Mouse (Mus musculus): Measurements from ENCODE around the gene Hoxa13. TPM values are rescaled to one million over a fixed set of nuclear protein-coding genes. Genes with fewer than 3 reads are reported as not detected.

The Hoxa13 gene
- polyA plus RNA-seq, 1 experiment from 2014 or later = not detected

DNA sequence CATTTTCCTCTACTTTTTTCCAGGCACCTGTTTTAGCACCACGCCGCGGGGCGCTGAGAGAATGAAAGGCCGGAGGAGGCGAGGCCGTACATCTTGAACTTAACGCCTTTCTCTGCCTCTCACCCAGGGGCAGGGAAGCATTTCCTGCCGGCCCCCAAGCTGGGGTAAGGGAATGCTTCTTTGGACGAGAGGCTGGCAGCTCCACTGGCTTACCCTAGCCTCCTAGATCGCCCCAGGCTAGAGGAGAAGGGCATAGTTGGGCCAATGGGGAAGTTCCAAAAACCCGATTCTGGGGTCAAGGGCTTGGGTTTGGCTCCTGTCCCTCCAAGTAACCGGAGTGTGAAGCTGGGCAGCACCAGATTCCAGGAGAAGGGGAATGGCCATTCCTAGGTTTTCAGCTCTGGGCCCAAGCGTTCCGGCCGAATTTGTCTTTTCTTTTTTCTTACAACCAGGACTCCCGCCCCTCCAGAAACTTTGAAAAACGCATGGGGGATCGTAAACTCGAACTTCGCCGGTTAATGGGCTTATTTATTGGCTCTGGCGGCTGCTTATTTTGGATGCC is 27.6 kb downstream of the Hoxa13 start:
- Histone ChIP-seq H3K9me3 (replicated peaks) (no peaks in the 10 kb centered on the region), H3K27me3 (peaks cover 98% of the 10 kb centered on the region), H3K4me2 (no peak overlapping the region), H3K9ac (no peak overlapping the region), H3K4me3 (replicated peaks) (no peak overlapping the region), H3K36me3 (no peaks in the 10 kb centered on the region), H3K27ac (no peak overlapping the region), H3K4me1 (replicated peaks) (no peaks in the 10 kb centered on the region)
- no peak for DNase-seq
- no peak for ATAC-seq (ENCODE audit: low read depth)
- 4% methylated on average over 23 of the region's 23 CpGs for WGBS (ENCODE audit: insufficient replicate concordance)

DNA sequence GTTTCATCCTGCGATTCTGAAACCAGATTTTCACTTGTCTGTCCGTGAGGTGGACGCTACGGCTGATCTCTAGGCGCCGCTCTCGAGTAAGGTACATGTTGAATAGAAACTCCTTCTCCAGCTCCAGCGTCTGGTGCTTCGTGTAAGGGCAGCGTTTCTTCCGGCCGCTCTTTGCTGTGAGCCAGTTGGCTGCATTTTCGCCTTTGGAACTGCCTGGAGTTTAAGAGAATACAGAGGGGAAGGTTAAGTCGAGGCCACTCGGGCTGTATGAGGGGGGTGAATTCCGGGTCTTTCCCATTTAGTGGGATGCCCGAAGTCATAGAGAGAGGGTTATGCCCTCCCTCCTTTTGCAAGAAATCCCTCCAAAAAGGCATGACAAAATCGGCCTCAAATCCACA is 28.1 kb downstream of the Hoxa13 start:
- ATAC-seq (ENCODE audit: low read depth) (no peak), DNase-seq (no peak)
- H3K4me1 ChIP-seq (replicated peaks) = no peaks in the 10 kb centered on the region
- no peaks in the 10 kb centered on the region for H3K9me3 ChIP-seq (replicated peaks)
- H3K9ac ChIP-seq = no peak overlapping the region
- peaks cover 98% of the 10 kb centered on the region for H3K27me3 ChIP-seq
- H3K4me2 ChIP-seq = no peak overlapping the region
- no peak overlapping the region for H3K4me3 ChIP-seq (replicated peaks)
- H3K27ac ChIP-seq = no peak overlapping the region
- WGBS (ENCODE audit: insufficient replicate concordance) = under 1% methylated on average over 18 of the region's 18 CpGs
- no peaks in the 10 kb centered on the region for H3K36me3 ChIP-seq

DNA sequence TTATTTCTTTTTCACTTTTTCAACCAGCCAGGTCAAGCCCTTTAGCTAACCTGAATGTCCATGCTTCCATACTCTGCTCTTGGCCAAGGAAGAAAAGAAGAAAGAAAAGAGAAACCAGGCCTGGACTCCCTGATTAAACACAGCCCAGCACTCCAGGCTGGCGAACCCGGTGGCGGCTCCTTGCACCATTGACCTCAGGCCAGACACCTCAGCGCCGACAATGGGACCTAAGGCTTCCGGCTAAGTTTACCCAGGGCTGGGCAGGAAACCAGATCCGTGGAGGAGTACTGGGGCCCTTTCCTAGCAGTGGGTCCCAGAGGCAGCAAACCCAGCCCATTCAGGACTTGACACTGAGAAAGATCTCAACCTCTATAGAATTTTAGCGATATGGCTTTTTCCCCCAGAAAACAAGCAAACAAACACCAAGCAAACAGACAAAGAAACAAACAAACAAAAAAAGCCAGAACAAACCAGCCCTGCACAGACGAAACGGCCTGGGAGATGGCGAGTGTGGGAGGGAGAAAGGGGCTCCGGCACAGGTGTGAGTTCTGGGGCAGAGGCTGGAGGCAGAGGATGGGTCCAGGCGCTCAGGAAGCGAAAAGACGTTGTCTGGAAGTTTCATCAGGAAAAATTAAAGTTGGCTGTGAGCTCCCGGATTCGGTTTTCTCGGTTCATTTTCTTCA is 28.7 kb downstream of the Hoxa13 start:
- Histone ChIP-seq H3K27ac (no peak overlapping the region), H3K9ac (no peak overlapping the region), H3K27me3 (peaks cover 98% of the 10 kb centered on the region), H3K4me1 (replicated peaks) (no peaks in the 10 kb centered on the region), H3K9me3 (replicated peaks) (no peaks in the 10 kb centered on the region), H3K36me3 (no peaks in the 10 kb centered on the region), H3K4me3 (replicated peaks) (no peak overlapping the region), H3K4me2 (no peak overlapping the region)
- DNase-seq (no peak), ATAC-seq (ENCODE audit: low read depth) (no peak)
- 2% methylated on average over 18 of the region's 18 CpGs for WGBS (ENCODE audit: insufficient replicate concordance)

DNA sequence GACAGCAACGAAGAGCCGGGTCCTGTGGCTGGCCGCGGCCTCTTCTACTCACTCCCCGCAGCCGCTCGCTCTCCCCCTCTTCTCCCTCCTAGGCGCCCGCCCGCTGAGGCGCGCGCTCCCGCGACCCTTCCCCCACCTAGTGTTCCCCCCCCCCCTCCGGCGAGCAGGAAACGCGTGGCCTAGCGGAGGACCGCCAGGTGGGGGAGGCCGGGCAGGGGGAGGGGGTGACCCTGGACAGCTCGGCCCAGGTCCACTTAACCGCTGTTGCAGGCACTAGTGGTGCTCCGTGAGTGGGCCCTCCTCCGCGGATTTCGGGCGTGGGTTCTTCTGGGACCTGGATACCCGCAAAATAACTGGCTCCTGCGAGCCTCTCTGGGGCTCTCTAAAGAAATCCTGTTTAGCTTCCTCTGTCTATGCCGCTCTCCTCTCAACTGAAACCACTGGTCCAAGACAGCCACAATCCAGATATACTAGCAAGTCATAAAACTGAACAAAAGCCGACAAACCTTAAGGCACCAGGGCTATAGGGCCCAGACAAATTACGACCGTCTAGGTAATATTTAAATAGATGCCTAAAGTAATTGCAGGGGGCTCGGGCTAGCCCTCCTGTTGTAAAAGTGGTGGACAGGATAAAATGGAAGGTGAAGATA is 30.0 kb downstream of the Hoxa13 start, which contains the start of gene Hoxa9:
Gene Hoxa9 (minus strand): TSS at position 574 of the 650 bp plus-strand sequence.
- H3K9ac ChIP-seq = no peak within 1 kb of the TSS
- no peak within 1 kb of the TSS for H3K4me2 ChIP-seq
- H3K4me3 ChIP-seq (replicated peaks) = peak within 1 kb of the TSS; percentile 10; the same call in 1 of the 2 replicates
- H3K36me3 ChIP-seq = no peaks in the 10 kb centered on the region
- no peaks in the 10 kb centered on the region for H3K9me3 ChIP-seq (replicated peaks)
- no peak within 1 kb of the TSS for H3K27ac ChIP-seq
- DNase-seq (no peak), ATAC-seq (ENCODE audit: low read depth) (no peak)
- no peaks in the 10 kb centered on the region for H3K4me1 ChIP-seq (replicated peaks)
- H3K27me3 ChIP-seq = peaks cover 98% of the 10 kb centered on the region
- WGBS (ENCODE audit: insufficient replicate concordance) = 3% methylated on average over 21 of the region's 36 CpGs

DNA sequence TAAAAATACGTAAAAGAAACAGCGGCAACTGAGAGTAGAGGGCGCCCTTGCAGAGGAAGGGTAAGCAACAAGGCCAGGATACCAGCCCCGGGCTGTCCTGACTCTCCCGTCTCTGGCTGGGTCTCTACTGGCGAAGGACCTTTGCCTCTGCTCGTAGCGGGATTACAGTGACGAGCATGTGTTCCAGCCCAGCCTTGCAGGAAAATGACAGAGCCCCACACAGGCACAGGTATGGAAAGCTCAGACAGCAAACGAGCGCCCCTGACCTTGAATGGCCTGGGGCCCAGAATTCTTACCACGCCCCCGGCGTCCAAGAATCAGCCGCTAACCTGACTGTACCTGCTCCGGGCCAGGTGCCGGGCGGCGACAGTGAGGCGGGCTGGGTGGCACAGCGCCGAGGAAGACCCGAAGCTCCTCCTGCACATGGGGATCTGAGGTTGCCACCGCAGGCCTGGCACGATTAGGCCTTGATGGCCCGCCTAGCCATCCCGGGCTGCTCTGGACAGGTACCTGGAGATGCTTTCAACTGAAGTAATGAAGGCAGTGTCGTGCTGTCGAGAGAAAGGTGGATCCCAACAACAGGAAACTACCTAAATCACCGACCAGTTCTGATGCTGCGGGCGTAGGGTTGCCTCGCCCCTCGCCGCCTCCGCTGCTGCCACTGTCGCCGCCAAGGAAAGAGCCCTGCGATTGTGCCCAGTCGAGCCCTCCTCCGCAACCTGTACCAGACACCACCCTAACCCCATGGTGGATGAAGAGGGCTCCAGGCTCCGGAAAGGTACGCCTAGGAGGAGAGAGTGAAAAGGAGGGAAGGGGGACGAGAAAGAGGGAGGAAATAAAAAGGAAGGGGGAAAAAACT is 30.9 kb downstream of the Hoxa13 start:
- DNase-seq (no peak), ATAC-seq (ENCODE audit: low read depth) (no peak)
- Histone ChIP-seq H3K9ac (no peak overlapping the region), H3K36me3 (no peaks in the 10 kb centered on the region), H3K4me2 (no peak overlapping the region), H3K4me3 (replicated peaks) (0 out of 2 replicates have a peak overlapping the region, but pooled peaks have one; percentile 10), H3K27ac (no peak overlapping the region), H3K4me1 (replicated peaks) (no peaks in the 10 kb centered on the region), H3K9me3 (replicated peaks) (no peaks in the 10 kb centered on the region), H3K27me3 (peaks cover 98% of the 10 kb centered on the region)
- 2% methylated on average over 42 of the region's 44 CpGs for WGBS (ENCODE audit: insufficient replicate concordance)

DNA sequence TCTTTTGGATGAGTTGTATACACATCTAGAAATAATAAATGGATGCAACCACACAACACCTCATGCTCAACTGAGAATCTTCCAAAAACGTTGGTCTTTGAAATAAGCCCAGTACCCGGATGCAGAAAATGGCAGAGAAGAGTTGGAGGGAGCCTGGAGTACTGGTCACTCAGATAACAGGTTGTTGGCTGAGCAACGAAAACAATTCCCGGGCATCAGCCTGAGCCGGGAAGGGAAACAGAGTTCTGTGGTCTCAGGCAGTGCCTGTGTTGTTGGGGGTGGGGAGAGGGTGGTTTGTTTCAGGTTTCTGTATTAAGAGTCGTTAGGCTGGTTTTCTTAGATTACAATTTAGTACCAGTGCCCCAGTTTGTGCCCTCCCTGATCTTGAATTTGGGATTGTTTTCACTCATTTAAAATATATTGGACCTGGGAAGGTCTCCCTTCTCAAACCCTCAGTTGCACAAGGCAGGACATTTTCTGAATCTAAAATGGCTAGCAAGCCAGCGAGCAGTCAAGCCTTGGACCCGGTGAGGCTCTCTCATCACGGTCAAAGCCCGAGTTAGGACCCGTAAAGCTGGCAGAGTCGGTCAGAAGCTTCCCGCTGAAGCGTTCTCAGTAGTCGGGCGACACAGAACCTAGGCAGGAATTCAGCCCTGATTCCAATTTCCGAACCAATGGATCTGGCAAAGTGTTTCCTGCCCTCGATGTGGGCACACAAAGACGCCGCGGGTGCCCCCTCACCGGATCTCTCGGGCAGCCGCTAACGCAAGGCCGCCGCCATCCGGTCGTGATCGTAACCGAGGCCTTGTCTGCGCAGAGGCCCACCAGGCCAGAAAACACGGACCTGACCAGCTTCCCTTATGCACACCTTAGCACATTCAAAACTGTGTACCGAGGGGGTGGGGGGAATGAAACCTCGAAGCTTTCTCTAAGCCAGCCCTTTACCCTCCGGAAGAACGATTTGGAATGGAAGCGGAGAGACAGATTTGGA is 31.9 kb downstream of the Hoxa13 start:
- no peak overlapping the region for H3K9ac ChIP-seq
- DNase-seq (no peak), ATAC-seq (ENCODE audit: low read depth) (no peak)
- peaks cover 98% of the 10 kb centered on the region for H3K27me3 ChIP-seq
- no peak overlapping the region for H3K4me2 ChIP-seq
- no peaks in the 10 kb centered on the region for H3K9me3 ChIP-seq (replicated peaks)
- no peak overlapping the region for H3K27ac ChIP-seq
- H3K36me3 ChIP-seq = no peaks in the 10 kb centered on the region
- WGBS (ENCODE audit: insufficient replicate concordance) = 2% methylated on average over 38 of the region's 38 CpGs
- no peaks in the 10 kb centered on the region for H3K4me1 ChIP-seq (replicated peaks)
- no peak overlapping the region for H3K4me3 ChIP-seq (replicated peaks)

DNA sequence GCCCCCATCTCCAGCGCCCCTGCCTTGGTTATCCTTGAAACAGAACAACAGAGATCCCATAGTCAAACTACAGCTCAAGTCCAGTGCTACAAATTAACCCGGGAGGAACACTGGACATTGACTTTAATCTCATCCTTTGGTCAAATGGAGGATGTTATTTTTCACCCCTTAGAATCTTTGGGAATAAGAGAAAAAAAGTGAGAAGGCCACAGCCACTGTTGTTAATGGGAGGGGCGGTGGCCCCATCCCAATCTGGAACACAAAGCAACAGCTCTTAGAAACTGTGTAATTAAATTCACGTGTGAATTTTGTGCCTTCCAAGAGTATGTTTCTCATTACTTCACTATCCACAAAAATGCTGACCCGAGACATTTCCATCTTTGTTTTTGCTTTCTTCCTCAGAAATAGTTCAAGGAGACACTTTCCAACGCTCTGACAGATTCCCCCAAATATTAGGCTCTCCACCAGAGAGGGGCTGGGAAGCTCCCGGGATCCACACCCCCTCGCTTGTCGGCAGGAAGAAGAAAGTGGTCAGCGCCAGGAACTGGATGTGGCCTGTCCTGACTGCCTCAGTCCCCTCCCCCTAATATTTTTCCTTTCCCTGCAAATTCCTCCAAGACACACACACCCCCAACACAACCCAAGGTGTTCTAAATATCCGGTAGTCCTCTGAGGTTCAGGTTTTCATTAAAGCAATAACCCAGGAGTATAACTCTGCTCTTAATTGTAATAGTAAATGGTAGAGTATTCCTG is 33.0 kb downstream of the Hoxa13 start:
- H3K4me3 ChIP-seq (replicated peaks) = no peak overlapping the region
- DNase-seq = no peak
- 6% methylated on average over 11 of the region's 11 CpGs for WGBS (ENCODE audit: insufficient replicate concordance)

DNA sequence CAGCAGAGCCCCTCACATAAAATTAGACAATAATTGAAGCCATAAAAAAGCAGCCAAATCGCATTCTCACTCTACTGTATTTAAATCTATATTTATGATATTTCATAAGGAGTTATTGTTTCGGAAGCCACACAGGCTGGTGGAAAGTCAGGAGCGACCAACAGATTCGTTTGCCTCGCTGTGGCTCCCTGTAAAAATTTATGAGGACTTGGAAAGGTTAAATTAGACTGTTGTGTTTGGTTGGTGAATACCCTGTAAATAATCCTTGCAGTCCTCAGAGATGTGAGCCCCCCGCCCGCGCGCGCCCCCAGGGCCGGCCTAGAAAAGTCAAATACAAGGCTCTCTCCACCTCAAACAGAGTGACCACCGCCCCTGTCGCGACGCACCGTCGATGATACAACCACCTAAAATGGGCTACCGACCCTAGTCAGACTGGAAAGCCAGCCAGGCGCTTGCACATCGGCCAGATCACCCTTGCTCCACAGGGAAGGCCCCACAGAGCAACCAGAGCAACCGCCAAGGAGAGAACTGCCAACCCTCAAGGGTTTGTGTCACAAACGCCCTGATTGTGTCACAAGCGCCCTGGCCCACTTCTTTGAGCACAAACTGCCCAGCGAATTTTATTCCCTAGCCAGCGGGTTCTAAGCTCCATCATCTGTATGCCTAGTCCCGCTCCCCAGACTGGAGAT is 34.0 kb downstream of the Hoxa13 start:
- H3K4me2 ChIP-seq = no peak overlapping the region
- ATAC-seq (ENCODE audit: low read depth) = no peak
- no peak overlapping the region for H3K4me3 ChIP-seq (replicated peaks)
- 8% methylated on average over 26 of the region's 26 CpGs for WGBS (ENCODE audit: insufficient replicate concordance)
- H3K4me1 ChIP-seq (replicated peaks) = 0 out of 2 replicates have a peak, but pooled peaks cover 3% of the 10 kb centered on the region
- H3K27ac ChIP-seq = no peak overlapping the region
- no peaks in the 10 kb centered on the region for H3K36me3 ChIP-seq
- no peaks in the 10 kb centered on the region for H3K9me3 ChIP-seq (replicated peaks)
- DNase-seq = no peak
- H3K27me3 ChIP-seq = peaks cover 98% of the 10 kb centered on the region
- H3K9ac ChIP-seq = no peak overlapping the region

More for the DNA sequence above, 33.0 kb downstream of the Hoxa13 start:
- Histone ChIP-seq H3K4me1 (replicated peaks) (no peaks in the 10 kb centered on the region), H3K27me3 (peaks cover 98% of the 10 kb centered on the region), H3K36me3 (no peaks in the 10 kb centered on the region), H3K9me3 (replicated peaks) (no peaks in the 10 kb centered on the region), H3K27ac (no peak overlapping the region), H3K9ac (no peak overlapping the region), H3K4me2 (no peak overlapping the region)
- no peak for ATAC-seq (ENCODE audit: low read depth)

DNA sequence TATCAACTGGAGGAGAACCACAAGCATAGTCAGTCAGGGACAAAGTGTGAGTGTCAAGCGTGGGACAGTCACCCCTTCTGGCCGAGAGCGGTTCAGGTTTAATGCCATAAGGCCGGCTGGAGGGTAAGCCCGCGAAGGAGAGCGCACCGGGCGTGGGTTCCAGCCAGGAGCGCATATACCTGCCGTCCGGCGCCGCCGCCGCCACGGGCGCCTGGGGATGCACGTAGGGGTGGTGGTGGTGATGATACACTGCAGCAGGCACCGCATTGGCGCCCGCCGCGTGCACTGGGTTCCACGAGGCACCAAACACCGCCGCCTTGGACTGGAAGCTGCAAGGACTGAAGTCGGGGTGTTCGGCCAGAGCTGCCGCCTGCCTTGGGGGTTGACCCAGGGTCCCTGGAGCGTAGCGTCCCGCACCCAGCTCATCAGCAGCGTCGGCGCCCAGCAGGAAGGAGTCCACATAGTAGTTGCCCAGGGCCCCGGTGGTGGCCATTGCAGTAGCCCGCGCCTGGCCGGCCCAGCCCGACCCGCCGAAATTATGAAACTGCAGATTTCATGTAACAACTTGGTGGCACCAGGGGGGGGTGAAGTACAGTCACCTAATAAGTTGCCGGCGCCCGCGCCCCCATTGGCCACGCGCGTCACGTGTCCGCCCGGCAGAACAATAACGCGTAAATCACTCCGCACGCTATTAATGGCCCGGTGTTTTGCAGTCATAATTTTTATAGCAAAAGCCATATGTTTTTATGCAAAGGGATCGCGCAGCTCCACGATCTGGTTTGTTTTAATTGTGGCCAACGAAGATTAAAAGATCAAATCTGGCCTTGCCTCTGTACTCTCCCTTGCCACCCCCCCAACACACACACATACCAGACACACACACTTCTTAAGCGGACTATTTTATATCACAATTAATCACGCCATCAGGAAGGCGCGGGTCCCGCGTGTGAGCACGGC is 34.8 kb downstream of the Hoxa13 start:
- ATAC-seq (ENCODE audit: low read depth) = no peak
- Histone ChIP-seq H3K9ac (no peak overlapping the region), H3K27ac (no peak overlapping the region), H3K9me3 (replicated peaks) (no peaks in the 10 kb centered on the region), H3K4me2 (peak overlapping the region; percentile 39), H3K4me1 (replicated peaks) (0 out of 2 replicates have a peak, but pooled peaks cover 4% of the 10 kb centered on the region), H3K4me3 (replicated peaks) (peak overlapping the region; percentile 32), H3K36me3 (no peaks in the 10 kb centered on the region), H3K27me3 (peaks cover 99% of the 10 kb centered on the region)
- no peak for DNase-seq
- 1% methylated on average over 69 of the region's 69 CpGs for WGBS (ENCODE audit: insufficient replicate concordance)
